Mouse (Mus musculus): ENCODE measurements around the gene Cldn11. TPM values are rescaled to one million over a fixed set of nuclear protein-coding genes. Genes with fewer than 3 reads are reported as not detected.
"Not testable (repeated sequence)": the region's sequence is repeated elsewhere in the genome, so short reads cannot be mapped to it uniquely, and the experiment has no call there.

The Cldn11 gene
- total RNA-seq (2021), result 100 to 1,000 TPM; 200 to 204 TPM

- DNase-seq, result peak; percentile 41 to 56
Measured at GRCm38 (mm10) chr3:31149706-31150105, at the start of gene Cldn11. TSS of gene Cldn11 (plus strand) at chr3:31149920.

DNA sequence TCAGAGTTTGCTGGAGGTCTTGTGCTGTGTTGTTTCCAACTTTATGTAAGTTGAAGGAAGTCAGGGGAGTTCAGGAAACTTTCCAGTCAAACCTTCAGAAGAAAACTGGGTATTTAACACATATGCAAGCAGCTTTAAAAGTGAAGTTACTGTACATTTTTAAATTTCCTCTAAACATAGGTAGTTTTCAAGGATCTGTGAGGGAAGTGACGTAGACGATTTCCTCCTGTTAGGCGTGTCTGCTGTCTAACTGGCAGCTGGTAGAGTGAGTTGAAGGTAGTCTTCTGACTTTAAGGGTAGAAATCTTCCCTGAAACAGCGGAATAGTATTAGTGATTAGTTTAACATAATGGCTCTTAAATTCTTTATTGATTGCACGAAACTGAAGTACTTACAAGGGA, 49.7 kb upstream of the Cldn11 start:
- no peak for DNase-seq

- no peak for DNase-seq
Measured at GRCm38 (mm10) chr3:31100802-31101201, 48.9 kb upstream of the Cldn11 start.

GRCm38 (mm10) chr3:31104936-31105335, 44.8 kb upstream of the Cldn11 start:
- DNase-seq, result no peak

DNA sequence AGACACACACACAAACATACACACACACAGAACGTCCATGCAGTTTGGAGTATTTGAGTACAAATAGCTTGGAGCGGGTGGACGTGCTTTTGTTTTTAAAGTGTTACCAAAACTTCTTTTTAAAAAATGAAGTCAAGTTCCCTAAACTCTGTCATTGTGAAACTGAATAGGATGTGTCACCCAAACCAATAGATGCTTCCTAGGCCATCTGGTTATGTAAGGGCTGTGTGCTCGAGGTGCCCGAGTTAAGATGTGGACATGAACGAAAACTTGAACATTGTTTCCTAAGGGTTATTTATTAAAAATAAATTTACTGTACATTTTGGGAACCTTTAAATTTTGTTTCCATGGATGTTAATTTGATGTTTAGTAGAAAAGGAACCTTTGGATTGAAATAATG, 43.1 kb upstream of the Cldn11 start:
- no peak for DNase-seq

DNA sequence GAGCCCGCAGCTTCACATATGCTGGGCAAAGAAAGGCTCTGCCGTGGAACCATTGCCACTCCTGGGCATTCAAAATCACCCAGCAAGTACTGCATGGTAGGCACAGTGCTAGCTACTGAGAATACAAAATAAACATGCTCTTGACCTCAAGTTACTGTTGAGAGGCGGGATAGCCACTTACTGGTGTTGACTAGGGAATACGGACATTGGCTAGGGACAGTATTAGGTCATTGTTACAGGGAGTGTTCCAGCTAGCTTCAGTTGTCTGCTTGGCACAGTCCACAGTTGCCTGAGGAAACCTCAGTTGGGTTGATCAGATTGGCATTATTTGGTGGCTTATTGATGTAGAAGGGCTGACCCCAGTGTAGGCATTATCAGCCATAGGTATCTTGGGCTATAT, 42.0 kb upstream of the Cldn11 start:
- no peak for DNase-seq

DNA sequence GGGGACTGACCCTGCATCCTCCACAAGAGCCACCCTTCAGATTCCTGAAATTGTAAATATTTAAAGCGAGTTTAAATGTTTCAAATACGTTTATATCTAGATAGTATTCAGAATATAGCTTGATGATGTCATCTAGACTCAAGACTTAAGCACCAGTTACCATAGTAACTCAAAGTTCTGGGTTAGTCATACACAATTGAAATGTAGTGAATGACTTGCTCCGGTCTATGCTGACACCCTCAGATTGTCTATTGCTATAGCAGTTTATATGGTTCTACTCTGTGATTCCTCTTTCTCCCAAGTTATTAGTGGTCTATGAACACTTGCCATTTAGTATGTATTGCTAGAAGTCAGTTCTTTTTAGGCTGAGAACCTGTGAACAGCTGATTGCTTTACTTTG, 40.6 kb upstream of the Cldn11 start:
- no peak for DNase-seq

DNA sequence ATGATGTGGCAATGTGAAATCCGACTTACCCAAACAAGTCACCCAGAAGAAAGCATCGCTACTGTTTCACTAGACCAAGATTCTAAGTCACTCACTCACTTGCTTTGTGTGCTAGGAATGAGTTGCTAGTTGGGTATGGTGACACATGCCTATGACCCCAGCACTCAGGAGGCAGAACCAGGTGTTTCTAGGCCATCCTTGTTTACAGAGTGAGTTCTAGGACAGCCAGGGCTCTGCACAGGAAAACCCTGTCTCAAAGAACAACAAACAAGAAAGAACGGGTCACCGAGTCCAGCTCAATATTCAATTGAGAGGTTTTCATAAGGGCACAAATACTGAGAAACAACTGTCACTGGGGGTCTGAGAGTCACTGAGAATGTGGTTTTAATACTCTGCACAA, 26.6 kb upstream of the Cldn11 start:
- no peak for DNase-seq

GRCm38 (mm10) chr3:31126303-31126702, 23.4 kb upstream of the Cldn11 start:
- no peak for DNase-seq

DNA sequence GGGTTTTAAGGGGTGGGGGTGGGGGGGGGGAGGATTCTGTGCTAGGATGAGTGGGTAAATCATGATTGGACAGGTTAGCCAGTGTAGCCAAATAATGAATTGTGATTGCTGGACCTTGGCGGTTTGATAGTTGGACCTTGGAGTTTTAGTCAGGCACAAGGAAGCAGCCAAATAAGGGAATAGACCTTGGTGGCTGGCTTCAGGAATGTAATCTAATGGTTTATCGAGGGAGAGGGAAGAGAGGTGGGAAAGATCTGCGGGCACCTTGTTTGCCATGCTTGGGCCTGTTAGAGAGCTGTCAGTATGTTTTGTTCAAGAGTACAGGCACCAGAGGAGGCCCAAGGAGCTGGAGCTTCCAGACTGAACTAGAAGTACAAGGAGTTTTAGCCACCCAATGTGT, 22.9 kb upstream of the Cldn11 start:
- DNase-seq, result no peak

DNA sequence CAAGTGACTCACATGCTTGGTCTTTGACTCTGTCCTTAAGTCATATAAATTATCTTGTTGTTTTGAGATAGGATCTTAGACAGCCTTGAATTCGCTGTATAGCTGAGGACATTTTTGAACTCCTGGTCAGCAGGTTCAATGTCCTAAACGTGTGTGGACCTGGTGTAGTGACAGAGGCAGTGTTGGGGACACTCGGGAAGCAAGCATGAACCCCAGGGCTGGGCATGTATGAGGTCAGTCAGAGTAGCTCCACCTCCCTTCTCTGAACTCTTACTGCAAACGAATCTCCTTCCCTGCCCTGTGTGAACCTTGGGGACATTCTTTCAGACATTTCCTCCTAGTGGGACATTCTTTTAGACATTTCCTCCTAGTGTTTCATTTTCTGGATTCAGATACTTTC, 20.0 kb upstream of the Cldn11 start:
- no peak for DNase-seq

- DNase-seq, result no peak
Measured at GRCm38 (mm10) chr3:31133664-31134063, 16.1 kb upstream of the Cldn11 start.

DNA sequence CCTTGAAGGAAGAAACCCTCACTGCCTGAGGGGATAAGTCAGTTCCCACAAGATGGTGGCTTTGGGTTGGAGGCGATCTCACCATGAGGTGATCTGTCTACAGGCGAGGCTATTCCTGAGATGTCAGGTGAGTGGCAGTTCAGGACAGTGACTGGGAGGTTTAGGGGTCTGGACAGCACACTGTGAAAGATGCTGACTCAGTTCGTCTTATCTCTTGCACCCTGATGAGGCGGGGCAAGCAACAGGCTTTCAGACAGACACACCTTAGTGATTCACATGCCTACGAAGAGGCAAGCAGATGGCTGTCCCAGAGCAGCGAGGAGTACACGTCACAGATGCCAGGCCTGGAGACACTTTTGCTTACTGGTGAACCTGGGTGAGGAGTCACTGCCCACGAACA, 15.5 kb upstream of the Cldn11 start:
- no peak for DNase-seq

- DNase-seq, result no peak
Measured at GRCm38 (mm10) chr3:31134696-31135095, 15.0 kb upstream of the Cldn11 start.

- DNase-seq, result not testable (repeated sequence)
Measured at GRCm38 (mm10) chr3:31136591-31136990, 13.1 kb upstream of the Cldn11 start.

DNA sequence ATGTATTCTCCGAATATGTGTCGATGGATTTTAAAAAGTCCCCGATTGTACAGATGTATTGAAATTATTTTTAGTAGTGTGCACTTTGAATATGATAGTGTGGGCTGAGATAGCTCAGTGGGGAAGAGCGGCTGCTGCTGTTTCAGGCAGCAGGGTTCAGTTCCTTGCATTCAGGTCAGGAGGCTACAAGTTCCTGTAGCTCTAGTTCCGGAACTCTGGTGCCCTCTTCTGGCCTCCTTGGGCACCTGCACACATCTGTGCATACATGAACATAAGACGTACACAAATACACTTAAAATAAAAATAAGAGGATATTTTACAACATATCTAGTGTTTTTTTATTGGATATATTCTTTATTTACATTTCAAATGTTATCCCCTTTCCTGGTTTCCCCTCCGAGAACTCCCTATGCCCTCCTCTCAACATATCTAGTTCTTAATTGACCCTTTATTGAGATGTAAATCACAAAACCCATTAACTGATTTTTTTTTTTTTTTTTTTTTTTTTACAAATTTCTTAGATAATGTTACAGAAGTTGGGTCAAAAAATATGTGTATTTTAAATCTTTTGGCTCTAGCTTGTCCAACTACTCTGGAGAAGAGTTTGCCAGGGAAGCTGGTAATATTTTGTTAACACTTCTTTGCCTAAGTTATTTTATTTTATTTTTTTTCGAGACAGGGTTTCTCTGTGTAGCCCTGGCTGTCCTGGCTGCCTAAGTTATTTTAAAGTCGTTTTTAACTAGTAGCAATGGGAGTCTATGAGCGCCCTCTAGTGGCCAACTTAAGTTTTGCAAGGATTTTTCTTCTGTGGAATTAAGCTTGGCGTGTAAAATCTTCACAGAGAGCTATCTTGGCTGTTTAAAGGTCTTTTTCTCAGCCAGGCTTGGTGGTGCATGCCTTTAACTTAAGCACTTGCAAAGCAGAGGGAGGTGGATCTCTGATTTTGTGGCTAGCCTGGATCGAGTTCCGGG, 11.0 kb upstream of the Cldn11 start:
- peak in 1 of 2 experiments; percentile 60 for DNase-seq

- no peak for DNase-seq
Measured at GRCm38 (mm10) chr3:31141621-31142020, 8.1 kb upstream of the Cldn11 start.

DNA sequence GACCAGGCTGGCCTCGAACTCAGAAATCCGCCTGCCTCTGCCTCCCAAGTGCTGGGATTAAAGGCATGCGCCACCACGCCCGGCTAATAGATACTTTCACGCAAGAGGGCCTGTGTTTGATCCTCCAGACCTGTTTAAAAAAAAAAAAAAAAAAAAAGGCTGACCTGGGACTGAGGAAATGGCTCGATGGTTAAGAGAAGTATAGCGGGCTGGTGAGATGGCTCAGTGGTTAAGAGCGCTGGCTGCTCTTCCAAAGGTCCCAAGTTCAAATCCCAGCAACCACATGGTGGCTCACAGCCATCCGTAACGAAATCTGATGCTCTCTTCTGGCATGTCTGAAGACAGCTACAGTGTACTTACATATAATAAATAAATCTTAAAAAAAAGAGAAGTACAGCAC, 4.5 kb upstream of the Cldn11 start:
- DNase-seq, result not testable (repeated sequence)

- peak; percentile 66 to 71 for DNase-seq
Measured at GRCm38 (mm10) chr3:31145641-31146290, 4.0 kb upstream of the Cldn11 start.

GRCm38 (mm10) chr3:31148595-31148994, 1.1 kb upstream of the Cldn11 start:
- no peak for DNase-seq

- DNase-seq, result peak; percentile 38 to 48
Measured at GRCm38 (mm10) chr3:31152108-31152507, 2.4 kb downstream of the Cldn11 start.

DNA sequence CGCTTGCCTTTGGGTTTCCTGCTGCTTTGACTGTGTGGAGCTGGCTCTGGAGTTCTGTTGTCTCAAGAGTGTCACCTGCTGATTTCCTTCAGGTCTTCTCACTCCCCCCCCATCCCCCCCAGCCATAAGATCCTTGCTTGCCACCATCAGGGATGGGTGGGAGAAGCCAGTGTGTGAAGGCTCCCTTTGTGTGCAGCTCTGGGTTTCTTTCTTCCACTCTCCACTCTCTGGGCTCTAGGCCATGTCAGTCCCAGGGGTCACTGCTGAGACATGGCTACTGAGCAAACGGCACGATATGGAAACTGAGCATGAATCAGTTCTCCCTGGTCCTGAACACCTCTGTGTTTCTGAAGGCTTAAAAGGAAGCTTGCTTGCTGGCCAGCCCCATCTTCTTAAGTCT, 6.4 kb downstream of the Cldn11 start:
- no peak for DNase-seq

DNA sequence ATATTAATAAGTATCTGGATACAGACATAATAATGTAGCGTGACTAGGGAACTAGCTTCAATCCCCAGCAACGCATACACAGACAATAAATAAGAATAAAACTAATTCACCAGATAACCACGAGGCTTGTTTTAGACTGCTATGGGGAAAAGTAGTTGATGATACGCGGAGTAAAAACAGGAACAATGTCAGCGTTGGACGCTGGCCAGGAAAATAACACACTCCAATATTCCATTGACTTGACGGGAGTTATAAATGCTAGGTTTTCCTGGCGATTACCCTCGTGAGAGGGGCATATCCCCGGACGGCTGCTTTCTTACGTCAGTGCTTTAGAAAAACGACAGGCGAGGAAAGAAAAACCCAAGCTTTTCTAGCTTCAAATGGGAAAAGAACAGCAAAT, 8.1 kb downstream of the Cldn11 start:
- DNase-seq, result no peak

DNA sequence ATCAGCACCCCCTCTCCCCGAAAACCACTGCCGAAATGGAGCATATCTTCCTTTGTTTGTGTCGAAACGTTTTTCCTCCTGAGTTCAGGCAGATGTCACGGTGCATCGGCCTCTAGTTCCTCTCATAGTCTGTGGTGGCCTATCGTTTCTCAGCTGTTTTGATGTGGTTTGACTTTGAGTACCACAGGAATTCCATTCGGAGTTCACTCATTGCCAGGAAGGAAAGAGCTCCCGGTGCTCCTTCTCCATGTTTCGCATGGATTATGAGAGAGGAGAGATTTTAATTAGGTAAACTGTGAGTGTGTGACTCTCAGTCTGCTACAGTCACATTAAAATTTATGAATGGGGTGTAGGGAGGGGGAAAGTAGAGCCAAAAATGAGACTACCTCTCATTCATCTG, 10.3 kb downstream of the Cldn11 start:
- DNase-seq, result no peak

Measured in layer of hippocampus, postnatal 36 days (tissue).